In the genomic region with DNA sequence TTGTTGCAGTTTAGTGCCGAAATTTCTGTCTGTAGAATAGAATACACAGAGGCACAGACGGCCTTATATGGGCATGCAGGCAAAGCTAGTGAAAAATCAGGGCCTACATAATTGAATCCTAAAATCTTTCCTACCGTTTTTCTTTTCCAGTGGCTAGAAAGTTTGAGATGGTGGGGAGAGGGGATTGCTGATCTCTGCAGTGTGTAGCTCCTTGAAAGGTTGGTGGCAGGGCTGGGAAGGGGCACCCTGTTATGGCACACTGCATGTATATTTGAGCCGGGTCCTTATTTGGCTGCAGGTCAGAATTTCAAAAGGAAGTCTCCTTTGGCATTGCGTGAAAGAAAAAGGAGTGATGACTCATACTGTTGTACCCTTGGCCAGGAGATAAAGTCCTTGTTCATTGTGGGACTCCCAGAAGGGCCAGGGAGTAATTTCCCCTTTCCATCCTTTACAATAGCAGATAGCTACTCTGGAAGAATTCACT, we compare ENCODE assay signal across 8 mouse cellular contexts. TPM values are rescaled to one million over a fixed set of nuclear protein-coding genes. Genes with fewer than 3 reads are reported as not detected.
A peak's percentile ranks its signal among the peaks of the same experiment; 100 is the strongest.
DNase-seq lines count a peak whose midpoint lies in the region; ATAC-seq lines count a peak whose summit lies in the region.

No protein-coding gene starts in this region.

- H3K4me1 ChIP-seq in embryonic facial prominence, embryonic 10.5 days, result peaks cover 17% of the 10 kb centered on the region
- peaks cover 23% of the 10 kb centered on the region for H3K4me1 ChIP-seq in limb, embryonic 13.5 days
- H3K4me1 ChIP-seq in midbrain, embryonic 16.5 days (ENCODE audit: control insufficient read depth, insufficient read depth, low read length), result peaks cover 26% of the 10 kb centered on the region

- peak overlapping the region; percentile 99 for H3K27ac ChIP-seq in embryonic facial prominence, embryonic 10.5 days (replicated peaks)
- peak overlapping the region; percentile 55; the same call in 1 of the 2 replicates for H3K27ac ChIP-seq in limb, embryonic 13.5 days
- peak overlapping the region; percentile 98 for H3K27ac ChIP-seq in midbrain, embryonic 16.5 days (ENCODE audit: low read length)

- peak overlapping the region; percentile 71 for H3K4me2 ChIP-seq in limb, embryonic 13.5 days (replicated peaks)
- peak overlapping the region; percentile 62 for H3K4me2 ChIP-seq in midbrain, embryonic 16.5 days (ENCODE audit: low read length)

- no peak for ATAC-seq in limb, embryonic 13.5 days (ENCODE audit: low FRiP score, low read depth)
- no peak for ATAC-seq in midbrain, embryonic 16.5 days

- DNase-seq in thymus, postnatal 14 days, result peak; percentile 21
- DNase-seq in thymus, adult 18-20 months, result no peak
- no peak for DNase-seq in embryonic facial prominence, embryonic 10.5 days (ENCODE audit: low spot score)
- peak; percentile 55 to 71 for DNase-seq in heart, postnatal 36 days
- DNase-seq in layer of hippocampus, adult 9-11 months, result no peak
- DNase-seq in left cerebral cortex, adult 11 months (ENCODE audit: low spot score), result no peak

- H3K4me3 ChIP-seq in embryonic facial prominence, embryonic 10.5 days, result peak overlapping the region; percentile 76
- peak overlapping the region; percentile 70 for H3K4me3 ChIP-seq in limb, embryonic 13.5 days
- peak overlapping the region; percentile 75 for H3K4me3 ChIP-seq in midbrain, embryonic 16.5 days (ENCODE audit: low read depth, low read length)

- H3K36me3 ChIP-seq in embryonic facial prominence, embryonic 10.5 days (replicated peaks), result peaks cover 38% of the 10 kb centered on the region
- peaks cover 39% of the 10 kb centered on the region for H3K36me3 ChIP-seq in limb, embryonic 13.5 days
- H3K36me3 ChIP-seq in midbrain, embryonic 16.5 days (ENCODE audit: control insufficient read depth, insufficient read depth, low read length), result peaks cover 22% of the 10 kb centered on the region

- no peaks in the 10 kb centered on the region for H3K27me3 ChIP-seq in embryonic facial prominence, embryonic 10.5 days (replicated peaks; ENCODE audit: low read depth, poor library complexity, severe bottlenecking)
- H3K27me3 ChIP-seq in limb, embryonic 13.5 days, result no peaks in the 10 kb centered on the region
- no peaks in the 10 kb centered on the region for H3K27me3 ChIP-seq in midbrain, embryonic 16.5 days (ENCODE audit: control insufficient read depth, insufficient read depth, low read depth, low read length)

- 14% methylated on average over 5 of the region's 5 CpGs for WGBS in embryonic facial prominence, embryonic 10.5 days
- 10% methylated on average over 5 of the region's 5 CpGs for WGBS in limb, embryonic 13.5 days
- 2% methylated on average over 5 of the region's 5 CpGs for WGBS in midbrain, embryonic 16.5 days

- H3K9ac ChIP-seq in limb, embryonic 13.5 days, result peak overlapping the region; percentile 87
- peak overlapping the region; percentile 80 for H3K9ac ChIP-seq in midbrain, embryonic 16.5 days (ENCODE audit: low read depth, low read length)

- no peaks in the 10 kb centered on the region for H3K9me3 ChIP-seq in embryonic facial prominence, embryonic 10.5 days
- H3K9me3 ChIP-seq in limb, embryonic 13.5 days, result no peaks in the 10 kb centered on the region
- no peaks in the 10 kb centered on the region for H3K9me3 ChIP-seq in midbrain, embryonic 16.5 days (replicated peaks; ENCODE audit: control insufficient read depth, low read length, poor library complexity, severe bottlenecking)

- intact Hi-C loops in heart, postnatal 36 days (cut with DNase I), result loop anchor here (1.0 to 5.0 kb wide), 10 partner anchors 60 to 1197 kb away; no protein-coding TSS in a partner anchor

RNA-seq across cellular contexts. Expression of a gene that starts 2.2 kb away (rescaled TPM):
- polyA plus RNA-seq in embryonic facial prominence, embryonic 10.5 days (2016; fragmentation: Nextera tagmentation; extraction: Ambion mirVana), result 39.5 and 43.2 TPM in 2 replicates
- 10 to 100 TPM; 52.0 to 65.6 TPM for total RNA-seq in heart, postnatal 36 days (2021)
- polyA plus RNA-seq in limb, embryonic 13.5 days (2015; fragmentation: Nextera tagmentation; extraction: Ambion mirVana), result 71.4 and 79.0 TPM in 2 replicates
- 132 and 146 TPM in 2 replicates for polyA plus RNA-seq in midbrain, embryonic 16.5 days (2015; fragmentation: Nextera tagmentation; extraction: Ambion mirVana)

Comparison
In these comparisons a context has a peak if more than half of its experiments do, and no peak if none do; other contexts are left out.
1. DNase-seq: peak in thymus, postnatal 14 days (single experiment) and heart, postnatal 36 days (2 of 2); none in thymus, adult 18-20 months (0 of 2), embryonic facial prominence, embryonic 10.5 days (single experiment), layer of hippocampus, adult 9-11 months (single experiment) and left cerebral cortex, adult 11 months (single experiment).
2. Peak in every context shown above with its lines, with median percentiles within 50 percentile points of each other: H3K27ac ChIP-seq and H3K4me3 ChIP-seq.